21 mouse cellular contexts compared by ENCODE assay signal in the genomic region with DNA sequence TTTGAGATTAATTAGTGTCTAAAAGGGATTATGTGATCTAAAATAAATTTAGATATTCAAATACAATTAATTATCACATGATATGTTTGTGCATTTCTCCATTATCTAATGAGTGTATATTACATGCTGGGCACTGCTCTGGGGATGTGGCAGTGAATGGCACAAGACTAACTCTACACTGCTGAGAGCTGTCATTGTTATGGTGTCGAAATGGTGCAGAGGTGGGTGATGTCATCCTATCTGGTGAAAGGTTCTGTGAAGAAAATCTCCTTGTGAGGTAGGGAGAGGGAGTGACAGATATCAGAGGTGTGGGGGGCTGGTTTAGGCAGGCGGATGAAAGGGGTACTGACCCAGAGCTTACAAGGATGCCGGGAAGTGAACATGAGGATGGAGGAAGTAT. TPM values are rescaled to one million over a fixed set of nuclear protein-coding genes. Genes with fewer than 3 reads are reported as not detected.
DNase-seq lines count a peak whose midpoint lies in the region; ATAC-seq lines count a peak whose summit lies in the region.
"Had no signal": no experiment of that assay in that cellular context is flagged by ENCODE, and none has a peak within 500 bp of the region (broad histone marks: within the 10 kb centered on the region; RNA-seq: fewer than 3 reads in every experiment).

No protein-coding gene starts in this region.

- ATAC-seq in granulocyte monocyte progenitor cell, adult 5-6 weeks (replicated peaks; ENCODE audit: poor library complexity, severe bottlenecking) = peak; percentile 70
- peak; percentile 65 for ATAC-seq in megakaryocyte progenitor cell, adult 5-6 weeks (replicated peaks; ENCODE audit: poor library complexity)
- ATAC-seq in activated CD4-positive, CD25-positive, alpha-beta regulatory T cell, adult 4 months = no peak
- ATAC-seq: CD4-positive, CD25-positive, alpha-beta regulatory T cell, adult 4 months; forebrain, embryonic 13.5 days; forebrain, embryonic 16.5 days; Patski had no signal

- DNase-seq in 416B (ENCODE audit: low read depth) = peak; percentile 36
- no peak for DNase-seq in thymus, postnatal 0 days (ENCODE audit: low spot score)
- DNase-seq: adrenal gland, adult 2 months; adrenal gland, postnatal 10 days; adrenal gland, postnatal 25 days; B cell, adult 2 months; cerebellum, adult 11 months; cerebellum, adult 18-20 months; cerebellum, adult 8-10 months; cerebellum, postnatal 10 days; cerebellum, postnatal 25 days had no signal

RNA-seq across cellular contexts. Expression of a gene that starts 37.3 kb away (rescaled TPM):
- total RNA-seq in granulocyte monocyte progenitor cell, adult 5-6 weeks (2014; fragmentation: Nextera tagmentation) = not detected in 2 replicates
- 0.43 and 0.72 TPM in 2 replicates for total RNA-seq in granulocyte monocyte progenitor cell, adult 5-6 weeks (2017)
- total RNA-seq in megakaryocyte progenitor cell, adult 5-6 weeks (2015) = 0.10 and 0.12 TPM in 2 replicates
- 0.37 TPM in 1 of 2 replicates, not detected in the other for total RNA-seq in megakaryocyte progenitor cell, adult 5-6 weeks (2017)
- polyA plus RNA-seq in activated CD4-positive, CD25-positive, alpha-beta regulatory T cell, adult 4 months (2017; shearing (Covaris generic)) = not detected
- 0.15 and 0.23 TPM in 2 replicates for polyA plus RNA-seq in thymus, postnatal 0 days (2015; fragmentation: Nextera tagmentation; extraction: Ambion mirVana)
- total RNA-seq: CH12.LX, G1E had no signal
- polyA plus RNA-seq: forebrain, embryonic 11.5 days; G1E had no signal
